Mouse (Mus musculus): ENCODE data around the gene Npy4r. TPM values are rescaled to one million over a fixed set of nuclear protein-coding genes. Genes with fewer than 3 reads are reported as not detected.

Gene Npy4r
- total and polyA plus RNA-seq, 3 experiments: not detected

GRCm38 (mm10) chr14:34120016-34120910, 32.0 kb downstream of the Npy4r start:
- no peaks in the 10 kb centered on the region for H3K36me3 ChIP-seq (ENCODE audit: control insufficient read depth in 1 of 2, insufficient read depth in 2 of 2, low read length in 2 of 2)
- H3K79me2 ChIP-seq (ENCODE audit: control insufficient read depth, insufficient read depth, low read length, poor library complexity): no peaks in the 10 kb centered on the region
- no peak overlapping the region for H3K4me3 ChIP-seq (ENCODE audit: control insufficient read depth in 1 of 2, insufficient read depth in 1 of 2, low read depth in 2 of 2, low read length in 2 of 2)
- H3K27me3 ChIP-seq (ENCODE audit: control insufficient read depth in 1 of 2, insufficient read depth in 2 of 2, low read length in 2 of 2): no peaks in the 10 kb centered on the region; a peak in 1 of 4 replicates
- no peak overlapping the region for H3K27ac ChIP-seq (ENCODE audit: control insufficient read depth, low read depth, low read length)
- no peak overlapping the region for H3K9ac ChIP-seq (ENCODE audit: control insufficient read depth, low read depth, low read length, poor library complexity, severe bottlenecking)
- TF ChIP-seq MYC (IDR thresholded peaks at IDR 0.05; ENCODE audit: low read depth, low read length): no peak
- no peak for TF ChIP-seq USF2 (IDR thresholded peaks at IDR 0.05; ENCODE audit: borderline replicate concordance in 1 of 2, insufficient read depth in 1 of 2, low read depth in 1 of 2, low read length in 2 of 2)
- no peak for TF ChIP-seq MAFK (IDR thresholded peaks at IDR 0.05; ENCODE audit: borderline replicate concordance, low read depth, low read length)
- TF ChIP-seq MAZ (IDR thresholded peaks at IDR 0.05; ENCODE audit: low read depth, low read length): no peak
- TF ChIP-seq E2F4 (IDR thresholded peaks at IDR 0.05; ENCODE audit: borderline replicate concordance, low read depth, low read length): no peak
- no peak for TF ChIP-seq POLR2AphosphoS2 (IDR thresholded peaks at IDR 0.05; ENCODE audit: low read length)
- TF ChIP-seq KAT2A (conservative IDR thresholded peaks at IDR 0.05; ENCODE audit: low read depth, low read length): no peak
- TF ChIP-seq BHLHE40 (IDR thresholded peaks at IDR 0.05; ENCODE audit: borderline replicate concordance, low read depth, low read length): no peak
- no peak for TF ChIP-seq JUND (IDR thresholded peaks at IDR 0.05; ENCODE audit: low read depth, low read length)
- no peak for TF ChIP-seq USF1 (IDR thresholded peaks at IDR 0.05; ENCODE audit: low read depth, low read length)
- TF ChIP-seq ZKSCAN1 (IDR thresholded peaks at IDR 0.05; ENCODE audit: low read depth, low read length): no peak
- no peak for TF ChIP-seq TBP (IDR thresholded peaks at IDR 0.05; ENCODE audit: low read depth, low read length)
- H3K4me1 ChIP-seq (ENCODE audit: control insufficient read depth in 1 of 2, insufficient read depth in 2 of 2, low read length in 2 of 2): no peaks in the 10 kb centered on the region
- no peak for DNase-seq (ENCODE audit: low read depth, low spot score)
- H3K9me3 ChIP-seq (replicated peaks; ENCODE audit: insufficient read depth, low read length): no peaks in the 10 kb centered on the region

- Histone ChIP-seq H3K27me3 (ENCODE audit: control insufficient read depth in 1 of 2, insufficient read depth in 2 of 2, low read length in 2 of 2) (no peaks in the 10 kb centered on the region; a peak in 1 of 4 replicates), H3K79me2 (ENCODE audit: control insufficient read depth, insufficient read depth, low read length, poor library complexity) (no peaks in the 10 kb centered on the region), H3K4me1 (ENCODE audit: control insufficient read depth in 1 of 2, insufficient read depth in 2 of 2, low read length in 2 of 2) (no peaks in the 10 kb centered on the region), H3K9ac (ENCODE audit: control insufficient read depth, low read depth, low read length, poor library complexity, severe bottlenecking) (no peak overlapping the region), H3K9me3 (replicated peaks; ENCODE audit: insufficient read depth, low read length) (no peaks in the 10 kb centered on the region), H3K36me3 (ENCODE audit: control insufficient read depth in 1 of 2, insufficient read depth in 2 of 2, low read length in 2 of 2) (no peaks in the 10 kb centered on the region), H3K27ac (ENCODE audit: control insufficient read depth, low read depth, low read length) (no peak overlapping the region), H3K4me3 (ENCODE audit: control insufficient read depth in 1 of 2, insufficient read depth in 1 of 2, low read depth in 2 of 2, low read length in 2 of 2) (no peak overlapping the region)
- no peak for DNase-seq (ENCODE audit: low read depth, low spot score)
- no peak for TF ChIP-seq GABPA (IDR thresholded peaks at IDR 0.05; ENCODE audit: low read depth, low read length)
- TF ChIP-seq CHD1 (IDR thresholded peaks at IDR 0.05; ENCODE audit: low read depth, low read length): no peak
- TF ChIP-seq USF2 (IDR thresholded peaks at IDR 0.05; ENCODE audit: borderline replicate concordance in 1 of 2, insufficient read depth in 1 of 2, low read depth in 1 of 2, low read length in 2 of 2): no peak
- no peak for TF ChIP-seq HCFC1 (IDR thresholded peaks at IDR 0.05; ENCODE audit: low read depth, low read length)
- TF ChIP-seq TAL1 (IDR thresholded peaks at IDR 0.05; ENCODE audit: low read length): no peak
- TF ChIP-seq MXI1 (IDR thresholded peaks at IDR 0.05; ENCODE audit: low read depth, low read length): no peak
- TF ChIP-seq MEF2A (IDR thresholded peaks at IDR 0.05; ENCODE audit: extremely low read depth, insufficient replicate concordance, low read depth, low read length, poor library complexity, severe bottlenecking): no peak
- no peak for TF ChIP-seq TCF12 (IDR thresholded peaks at IDR 0.05; ENCODE audit: low read depth, low read length)
- no peak for TF ChIP-seq ELF1 (IDR thresholded peaks at IDR 0.05; ENCODE audit: low read depth, low read length)
- no peak for TF ChIP-seq ZC3H11A (IDR thresholded peaks at IDR 0.05; ENCODE audit: low read depth, low read length)
- no peak for TF ChIP-seq MAZ (IDR thresholded peaks at IDR 0.05; ENCODE audit: low read depth, low read length)
- no peak for TF ChIP-seq KAT2A (conservative IDR thresholded peaks at IDR 0.05; ENCODE audit: low read depth, low read length)
Measured at GRCm38 (mm10) chr14:34119046-34119723, 33.1 kb downstream of the Npy4r start.
